Mouse (Mus musculus): Measurements from ENCODE around the gene Rnf168. TPM values are rescaled to one million over a fixed set of nuclear protein-coding genes. Genes with fewer than 3 reads are reported as not detected.
A peak's percentile ranks its signal among the peaks of the same experiment; 100 is the strongest.

Rnf168 gene
- polyA plus RNA-seq, 1 experiment from 2014 or later: 26.9 TPM

GRCm38 (mm10) chr16:32330876-32331670, 53.8 kb downstream of the Rnf168 start:
- Histone ChIP-seq H3K9me3 (no peaks in the 10 kb centered on the region), H3K4me1 (replicated peaks) (peaks cover 31% of the 10 kb centered on the region), H3K4me2 (peak overlapping the region; percentile 56), H3K9ac (peak overlapping the region; percentile 41; the same call in 1 of the 2 replicates), H3K27ac (replicated peaks) (peak overlapping the region; percentile 93; the same call in 1 of the 2 replicates), H3K36me3 (no peaks in the 10 kb centered on the region), H3K27me3 (no peaks in the 10 kb centered on the region), H3K4me3 (peak overlapping the region; percentile 72)
- WGBS: 62% methylated on average over 9 of the region's 9 CpGs
- ATAC-seq (ENCODE audit: low FRiP score, low read depth): no peak

GRCm38 (mm10) chr16:32332040-32332555, 54.8 kb downstream of the Rnf168 start, which contains the start of gene Ubxn7:
TSS of gene Ubxn7 (plus strand) at chr16:32332257.
- Histone ChIP-seq H3K36me3 (no peaks in the 10 kb centered on the region), H3K4me3 (peak within 1 kb of the TSS; percentile 72), H3K27ac (replicated peaks) (peak within 1 kb of the TSS; percentile 93), H3K9ac (peak within 1 kb of the TSS; percentile 96), H3K9me3 (no peaks in the 10 kb centered on the region), H3K27me3 (no peaks in the 10 kb centered on the region), H3K4me1 (replicated peaks) (peaks cover 32% of the 10 kb centered on the region), H3K4me2 (peak within 1 kb of the TSS; percentile 72)
- ATAC-seq (ENCODE audit: low FRiP score, low read depth): peak; percentile 97
- under 1% methylated on average over 48 of the region's 52 CpGs for WGBS

GRCm38 (mm10) chr16:32332556-32333511, 55.6 kb downstream of the Rnf168 start:
- Histone ChIP-seq H3K9me3 (no peaks in the 10 kb centered on the region), H3K4me2 (peak overlapping the region; percentile 72), H3K4me3 (peak overlapping the region; percentile 72), H3K4me1 (replicated peaks) (peaks cover 32% of the 10 kb centered on the region), H3K9ac (peak overlapping the region; percentile 96), H3K27ac (replicated peaks) (peak overlapping the region; percentile 93), H3K36me3 (no peaks in the 10 kb centered on the region), H3K27me3 (no peaks in the 10 kb centered on the region)
- under 1% methylated on average over 49 of the region's 54 CpGs for WGBS
- peak; percentile 80 for ATAC-seq (ENCODE audit: low FRiP score, low read depth)

GRCm38 (mm10) chr16:32335146-32335545, 57.9 kb downstream of the Rnf168 start:
- WGBS: 97% methylated on average over 5 of the region's 5 CpGs
- Histone ChIP-seq H3K9me3 (no peaks in the 10 kb centered on the region), H3K9ac (no peak overlapping the region), H3K4me2 (no peak overlapping the region), H3K27me3 (no peaks in the 10 kb centered on the region), H3K4me1 (replicated peaks) (peaks cover 32% of the 10 kb centered on the region), H3K27ac (replicated peaks) (no peak overlapping the region), H3K4me3 (no peak overlapping the region), H3K36me3 (no peaks in the 10 kb centered on the region)
- ATAC-seq (ENCODE audit: low FRiP score, low read depth): no peak

DNA sequence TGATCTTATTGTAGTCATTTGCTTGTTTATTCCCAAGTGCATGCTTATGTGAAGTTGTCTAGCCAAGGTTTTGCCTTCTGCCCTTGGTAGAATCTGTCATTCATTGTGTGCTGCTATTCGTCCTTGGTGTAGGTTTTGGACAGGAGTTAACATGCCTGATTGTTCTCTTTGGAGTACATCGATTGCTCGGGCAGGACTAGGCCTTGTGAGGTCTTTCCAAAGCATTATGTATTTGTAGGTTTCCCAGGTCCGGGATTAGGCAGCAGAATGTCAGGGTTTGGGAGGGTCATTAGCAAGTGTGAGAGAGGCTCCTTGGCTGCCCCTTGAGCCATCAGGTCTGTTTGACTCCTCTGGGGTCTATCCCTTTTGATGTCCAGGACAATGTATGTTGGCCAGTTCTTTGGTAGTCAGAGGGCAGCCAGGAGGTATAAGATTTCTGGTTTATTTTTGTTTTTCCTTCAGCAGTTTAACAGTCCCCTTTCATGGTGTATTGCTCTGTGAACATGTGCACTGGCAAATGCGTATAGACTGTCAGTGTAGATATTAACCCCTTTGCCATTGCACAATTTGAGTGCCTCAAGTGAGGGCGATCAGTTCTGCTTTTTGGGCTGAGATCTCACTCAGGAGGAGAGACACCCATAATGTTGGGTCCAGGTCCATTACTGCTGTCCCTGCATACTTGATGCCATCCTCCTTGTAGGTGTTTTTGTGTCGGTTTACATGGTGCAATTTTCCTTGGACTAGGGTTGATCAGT, 58.9 kb downstream of the Rnf168 start:
- H3K4me1 ChIP-seq (replicated peaks): peaks cover 28% of the 10 kb centered on the region
- no peaks in the 10 kb centered on the region for H3K9me3 ChIP-seq
- ATAC-seq (ENCODE audit: low FRiP score, low read depth): no peak
- H3K27ac ChIP-seq (replicated peaks): no peak overlapping the region
- H3K9ac ChIP-seq: no peak overlapping the region
- H3K27me3 ChIP-seq: no peaks in the 10 kb centered on the region
- no peaks in the 10 kb centered on the region for H3K36me3 ChIP-seq
- no peak overlapping the region for H3K4me2 ChIP-seq
- WGBS: 79% methylated on average over 7 of the region's 7 CpGs
- no peak overlapping the region for H3K4me3 ChIP-seq

- Histone ChIP-seq H3K36me3 (no peaks in the 10 kb centered on the region), H3K9ac (no peak overlapping the region), H3K4me3 (no peak overlapping the region), H3K9me3 (no peaks in the 10 kb centered on the region), H3K27me3 (no peaks in the 10 kb centered on the region), H3K4me2 (no peak overlapping the region), H3K4me1 (replicated peaks) (peaks cover 24% of the 10 kb centered on the region), H3K27ac (replicated peaks) (no peak overlapping the region)
- ATAC-seq (ENCODE audit: low FRiP score, low read depth): no peak
Measured at GRCm38 (mm10) chr16:32337001-32337400, 59.7 kb downstream of the Rnf168 start.

DNA sequence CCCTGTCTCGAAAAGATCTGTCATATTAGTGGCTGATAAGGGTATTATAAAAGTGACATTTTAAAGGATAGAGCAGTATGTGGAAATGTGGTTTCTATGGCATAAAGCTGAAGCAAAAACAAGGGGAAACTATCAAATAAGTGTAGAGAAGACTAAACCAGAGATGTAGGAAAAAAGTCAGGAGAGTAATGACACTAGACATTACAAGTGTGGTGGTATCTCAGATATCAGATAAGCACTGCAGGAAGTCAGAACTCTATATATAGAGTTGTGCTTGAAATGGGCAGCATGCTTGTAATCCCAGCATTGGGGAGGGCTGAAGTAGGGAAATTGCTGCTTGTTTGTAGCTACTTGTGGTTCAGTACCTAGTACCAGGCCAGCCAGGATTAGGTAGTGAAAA, 63.2 kb downstream of the Rnf168 start:
- ATAC-seq (ENCODE audit: low FRiP score, low read depth): no peak
- Histone ChIP-seq H3K27me3 (no peaks in the 10 kb centered on the region), H3K4me3 (no peak overlapping the region), H3K9ac (no peak overlapping the region), H3K27ac (replicated peaks) (no peak overlapping the region), H3K36me3 (no peaks in the 10 kb centered on the region), H3K9me3 (no peaks in the 10 kb centered on the region), H3K4me1 (replicated peaks) (peaks cover 7% of the 10 kb centered on the region), H3K4me2 (no peak overlapping the region)
- whole genome bisulfite sequencing: 92% methylated on average over 1 of the region's 1 CpGs

- no peak for ATAC-seq (ENCODE audit: low FRiP score, low read depth)
- H3K9ac ChIP-seq: no peak overlapping the region
- no peaks in the 10 kb centered on the region for H3K4me1 ChIP-seq (replicated peaks)
Measured at GRCm38 (mm10) chr16:32345521-32345920, 68.3 kb downstream of the Rnf168 start.

GRCm38 (mm10) chr16:32350776-32351175, 73.5 kb downstream of the Rnf168 start:
- no peak overlapping the region for H3K9ac ChIP-seq
- no peak overlapping the region for H3K27ac ChIP-seq (replicated peaks)
- ATAC-seq (ENCODE audit: low FRiP score, low read depth): no peak
- no peak overlapping the region for H3K4me3 ChIP-seq
- no peaks in the 10 kb centered on the region for H3K9me3 ChIP-seq
- H3K4me1 ChIP-seq (replicated peaks): no peaks in the 10 kb centered on the region
- no peaks in the 10 kb centered on the region for H3K27me3 ChIP-seq
- peaks cover 26% of the 10 kb centered on the region for H3K36me3 ChIP-seq
- no peak overlapping the region for H3K4me2 ChIP-seq
- WGBS: 94% methylated on average over 3 of the region's 3 CpGs

More at GRCm38 (mm10) chr16:32345521-32345920, 68.3 kb downstream of the Rnf168 start:
- Histone ChIP-seq H3K4me2 (no peak overlapping the region), H3K27me3 (no peaks in the 10 kb centered on the region), H3K27ac (replicated peaks) (no peak overlapping the region), H3K4me3 (no peak overlapping the region), H3K36me3 (no peaks in the 10 kb centered on the region), H3K9me3 (no peaks in the 10 kb centered on the region)

Measured in hindbrain, embryonic 15.5 days (tissue).